Mouse (Mus musculus) heart, embryonic 13.5 days (tissue): Measurements from ENCODE around the gene Usp29. TPM values are rescaled to one million over a fixed set of nuclear protein-coding genes. Genes with fewer than 3 reads are reported as not detected.

Source experiments
- ATAC-seq: fragments of 200-750 bp; cut with Nextera tagmentation; 2 replicates; pipeline ENCODE4 v1.8.0; 2017; ENCODE audit warnings: moderate TSS enrichment; ENCODE audit not compliant: insufficient number of reproducible peaks, low FRiP score, low TSS enrichment; ENCODE audit errors: extremely low read depth
- H3K27ac ChIP-seq: fragments of 300-500 bp; sonication (generic); replicated peaks from 2 replicates; pipeline ENCODE4 v1.5.1; 2015; ENCODE audit warnings: moderate library complexity, mild to moderate bottlenecking, inconsistent platforms
- H3K27me3 ChIP-seq: fragments of 300-500 bp; sonication (generic); replicated peaks from 2 replicates; pipeline ENCODE4 v1.6.1; 2015; ENCODE audit warnings: mild to moderate bottlenecking, inconsistent platforms
- H3K36me3 ChIP-seq: fragments of 300-500 bp; sonication (generic); 2 replicates; pipeline ENCODE4 v1.6.1; 2015; ENCODE audit warnings: mild to moderate bottlenecking, inconsistent platforms
- H3K4me1 ChIP-seq: fragments of 300-500 bp; sonication (generic); 2 replicates; pipeline ENCODE4 v1.6.1; 2015; ENCODE audit warnings: inconsistent platforms
- H3K4me2 ChIP-seq: fragments of 300-500 bp; sonication (generic); 2 replicates; pipeline ENCODE4 v1.6.1; 2015; ENCODE audit warnings: inconsistent platforms, mild to moderate bottlenecking, moderate library complexity
- H3K4me3 ChIP-seq: fragments of 300-500 bp; sonication (generic); 2 replicates; pipeline ENCODE4 v1.5.1; 2015; ENCODE audit warnings: moderate library complexity, mild to moderate bottlenecking, inconsistent platforms
- H3K9ac ChIP-seq: fragments of 300-500 bp; sonication (generic); 2 replicates; pipeline ENCODE4 v1.6.1; 2015; ENCODE audit warnings: inconsistent platforms, mild to moderate bottlenecking, moderate library complexity
- H3K9me3 ChIP-seq: fragments of 300-500 bp; sonication (generic); 2 replicates; pipeline ENCODE4 v1.6.1; 2016; ENCODE audit warnings: inconsistent platforms
- WGBS: fragments of 180-500 bp; shearing (Covaris S2); methylation state at CpG from one replicate; pipeline ENCODE4 v1.1.7; 2015; ENCODE audit warnings: mixed read lengths; 5-methylcytosine and 5-hydroxymethylcytosine counted together
- polyA plus RNA-seq: library from polyadenylated mRNA; unstranded; fragments of >200 nt; fragmentation: Nextera tagmentation; extraction: Ambion mirVana; gene quantifications from 2 replicates; pipeline ENCODE4 v1.2.1, GENCODE M21; 2015

Usp29 gene
- 7.4 and 7.8 TPM in 2 replicates for polyA plus RNA-seq

DNA sequence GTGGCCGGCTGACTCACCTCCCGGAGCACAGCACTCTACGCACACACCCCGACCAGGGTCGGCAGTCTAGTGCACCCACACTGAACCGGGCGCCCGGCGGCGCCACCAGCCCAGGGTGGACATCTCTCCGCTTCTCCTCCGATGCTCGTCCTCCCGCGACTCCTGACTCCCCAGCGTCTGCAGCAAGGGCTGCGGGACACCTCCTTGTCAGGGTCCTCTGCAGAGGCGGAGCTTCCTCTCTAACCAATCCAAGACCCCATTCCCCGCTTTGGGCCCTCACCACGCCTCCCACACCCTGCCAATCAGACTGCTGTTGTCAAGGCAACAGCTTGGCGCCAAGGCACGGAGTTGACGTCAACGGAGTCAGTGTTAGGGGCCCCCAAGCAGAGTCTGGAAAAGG, at the start of gene Usp29, which contains the start of gene Peg3:
Usp29 (plus strand) TSS at position 338 of the 400 bp plus-strand sequence.
Peg3 (minus strand) TSS at position 191 of the 400 bp plus-strand sequence.
- WGBS: 39% methylated on average over 24 of the region's 24 CpGs

DNA sequence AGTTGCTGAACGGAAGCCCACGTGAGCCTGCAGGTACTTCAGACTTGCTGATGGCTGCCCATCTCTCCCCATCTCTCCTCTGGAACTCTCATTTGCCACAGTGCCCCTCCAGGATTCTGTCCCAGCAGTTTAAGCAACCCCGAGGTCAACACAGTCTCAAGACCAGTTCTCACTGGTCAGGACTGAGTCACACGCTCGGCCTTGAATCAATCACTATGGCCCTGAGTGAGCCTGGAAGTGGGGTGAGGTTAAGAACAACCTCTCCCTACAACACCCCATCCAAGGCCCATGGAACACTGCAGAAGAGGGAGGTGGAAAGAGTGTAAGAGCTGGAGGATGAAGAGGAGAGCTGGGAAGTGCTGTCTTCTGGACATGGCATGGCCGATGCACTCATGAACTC, 44.9 kb upstream of the Usp29 start:
- H3K27ac ChIP-seq: no peak overlapping the region
- no peak for ATAC-seq
- peaks cover 64% of the 10 kb centered on the region for H3K36me3 ChIP-seq
- no peak overlapping the region for H3K4me3 ChIP-seq
- H3K4me2 ChIP-seq: no peak overlapping the region
- WGBS: 81% methylated on average over 6 of the region's 6 CpGs
- no peaks in the 10 kb centered on the region for H3K9me3 ChIP-seq
- no peaks in the 10 kb centered on the region for H3K4me1 ChIP-seq
- H3K9ac ChIP-seq: no peak overlapping the region
- H3K27me3 ChIP-seq: no peaks in the 10 kb centered on the region

More for the DNA sequence above, at the start of gene Usp29, which contains the start of gene Peg3:
- Histone ChIP-seq H3K27ac (peak within 1 kb of the TSS; percentile 94), H3K9me3 (peaks cover 26% of the 10 kb centered on the region), H3K9ac (peak within 1 kb of the TSS; percentile 88), H3K4me1 (0 out of 2 replicates have a peak, but pooled peaks cover 8% of the 10 kb centered on the region), H3K27me3 (no peaks in the 10 kb centered on the region), H3K36me3 (peaks cover 13% of the 10 kb centered on the region), H3K4me2 (peak within 1 kb of the TSS; percentile 68), H3K4me3 (peak within 1 kb of the TSS; percentile 76)
- ATAC-seq: peak; percentile 25; the same call in 1 of the 2 replicates

DNA sequence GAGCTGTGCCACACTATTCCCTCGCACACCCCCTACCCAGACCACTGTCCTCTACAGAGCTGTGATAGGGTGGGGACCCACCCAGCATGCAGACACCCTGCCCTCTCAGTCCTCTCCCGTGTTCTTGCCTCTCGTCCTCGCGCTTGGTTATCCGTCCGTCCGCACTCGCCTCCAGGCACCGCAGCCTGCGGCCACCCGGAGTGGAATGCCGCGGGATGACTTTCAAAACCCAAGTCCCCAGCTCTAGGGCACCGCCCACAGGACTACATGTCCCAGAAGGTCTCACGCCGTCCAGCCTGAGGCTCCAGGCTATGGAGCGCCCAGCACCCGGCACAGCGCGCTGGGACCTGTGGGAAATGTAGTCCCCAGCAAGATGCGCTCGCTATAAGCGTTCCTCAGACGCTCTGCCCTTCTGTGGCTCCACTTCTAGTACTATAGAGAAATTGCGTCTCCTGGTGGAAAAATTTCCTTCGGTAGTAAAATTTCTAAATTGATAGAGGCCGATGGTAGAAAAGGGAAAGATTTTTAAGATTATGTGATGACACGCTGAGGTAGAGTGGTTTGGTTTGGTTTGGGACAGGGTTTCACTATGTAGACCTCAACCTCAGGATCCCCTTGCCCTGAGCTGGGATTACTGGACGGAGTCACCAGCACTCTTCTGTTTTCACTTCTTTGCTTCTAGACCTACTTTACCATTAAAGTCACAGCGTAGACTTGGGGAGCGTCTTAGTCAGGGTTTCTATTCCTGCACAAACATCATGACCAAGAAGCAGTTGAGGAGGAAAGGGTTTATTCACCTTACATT, 33.9 kb upstream of the Usp29 start, which contains the start of gene Zim1:
Zim1 (minus strand) TSS at position 210 of the 805 bp plus-strand sequence.
- no peaks in the 10 kb centered on the region for H3K27me3 ChIP-seq
- H3K4me1 ChIP-seq: peaks cover 14% of the 10 kb centered on the region; the same call in 1 of the 2 replicates
- peak within 1 kb of the TSS; percentile 82 for H3K9ac ChIP-seq
- WGBS: 9% methylated on average over 32 of the region's 32 CpGs
- peak; percentile 95 for ATAC-seq
- no peaks in the 10 kb centered on the region for H3K36me3 ChIP-seq
- peak within 1 kb of the TSS; percentile 77 for H3K4me2 ChIP-seq
- peak within 1 kb of the TSS; percentile 4 for H3K27ac ChIP-seq
- H3K9me3 ChIP-seq: no peaks in the 10 kb centered on the region
- peak within 1 kb of the TSS; percentile 62 for H3K4me3 ChIP-seq

DNA sequence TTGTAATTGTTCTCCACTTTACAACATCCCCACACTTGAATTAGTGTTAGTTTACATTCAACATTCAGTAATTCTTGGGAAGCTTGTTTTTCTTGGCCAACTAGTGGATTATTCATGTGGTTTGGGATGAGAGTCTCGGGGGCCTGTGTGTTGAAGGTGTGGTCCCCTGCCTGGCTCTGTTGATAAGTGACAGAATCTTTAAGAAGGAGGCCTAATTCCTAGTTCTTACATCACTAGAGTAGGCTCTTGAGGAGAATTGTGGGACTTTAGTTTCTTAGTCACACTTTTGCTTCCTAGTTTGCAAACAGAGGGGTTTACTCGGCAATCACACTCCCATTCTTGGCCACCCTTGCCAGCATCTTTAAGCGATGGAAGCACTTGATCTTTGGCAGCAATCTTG, 31.1 kb upstream of the Usp29 start:
- Histone ChIP-seq H3K9ac (no peak overlapping the region), H3K36me3 (peaks cover 9% of the 10 kb centered on the region), H3K4me3 (no peak overlapping the region), H3K4me2 (no peak overlapping the region), H3K27ac (no peak overlapping the region), H3K27me3 (no peaks in the 10 kb centered on the region), H3K9me3 (no peaks in the 10 kb centered on the region), H3K4me1 (no peaks in the 10 kb centered on the region)
- ATAC-seq: no peak
- 68% methylated on average over 3 of the region's 3 CpGs for WGBS

DNA sequence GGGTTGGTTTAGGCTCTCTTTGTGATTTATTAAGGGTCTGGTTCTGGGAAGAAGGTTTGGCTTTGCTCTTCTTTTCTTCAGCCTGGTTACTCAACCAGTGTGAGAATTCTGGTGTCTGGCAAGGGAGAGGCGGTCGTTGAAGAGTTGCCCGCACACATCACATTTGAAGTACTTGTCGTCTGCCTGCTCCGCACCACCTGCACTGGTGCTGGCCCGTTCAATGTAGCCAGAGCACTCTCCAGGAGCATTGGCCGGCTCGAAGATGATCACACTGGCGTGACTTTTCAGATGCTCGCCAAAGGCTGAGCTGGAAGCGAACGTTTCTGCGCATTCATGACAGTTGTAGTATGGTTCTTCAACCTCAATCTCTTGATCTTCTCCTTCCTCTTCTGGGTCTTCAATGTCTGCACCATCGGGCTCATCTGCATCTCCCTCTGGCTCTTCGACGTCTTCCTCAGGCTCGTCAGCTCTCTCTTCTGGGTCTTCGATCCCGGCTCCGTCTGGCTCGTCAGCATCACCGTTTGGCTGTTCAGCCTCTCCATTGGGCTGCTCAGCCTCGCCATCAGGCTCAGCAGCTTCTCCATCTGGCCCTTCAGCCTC, 22.9 kb upstream of the Usp29 start:
- Histone ChIP-seq H3K4me3 (no peak overlapping the region), H3K36me3 (peaks cover 85% of the 10 kb centered on the region), H3K27ac (no peak overlapping the region), H3K27me3 (no peaks in the 10 kb centered on the region), H3K4me1 (no peaks in the 10 kb centered on the region), H3K4me2 (no peak overlapping the region), H3K9ac (no peak overlapping the region), H3K9me3 (0 out of 2 replicates have a peak, but pooled peaks cover 3% of the 10 kb centered on the region)
- no peak for ATAC-seq
- 89% methylated on average over 23 of the region's 23 CpGs for WGBS

DNA sequence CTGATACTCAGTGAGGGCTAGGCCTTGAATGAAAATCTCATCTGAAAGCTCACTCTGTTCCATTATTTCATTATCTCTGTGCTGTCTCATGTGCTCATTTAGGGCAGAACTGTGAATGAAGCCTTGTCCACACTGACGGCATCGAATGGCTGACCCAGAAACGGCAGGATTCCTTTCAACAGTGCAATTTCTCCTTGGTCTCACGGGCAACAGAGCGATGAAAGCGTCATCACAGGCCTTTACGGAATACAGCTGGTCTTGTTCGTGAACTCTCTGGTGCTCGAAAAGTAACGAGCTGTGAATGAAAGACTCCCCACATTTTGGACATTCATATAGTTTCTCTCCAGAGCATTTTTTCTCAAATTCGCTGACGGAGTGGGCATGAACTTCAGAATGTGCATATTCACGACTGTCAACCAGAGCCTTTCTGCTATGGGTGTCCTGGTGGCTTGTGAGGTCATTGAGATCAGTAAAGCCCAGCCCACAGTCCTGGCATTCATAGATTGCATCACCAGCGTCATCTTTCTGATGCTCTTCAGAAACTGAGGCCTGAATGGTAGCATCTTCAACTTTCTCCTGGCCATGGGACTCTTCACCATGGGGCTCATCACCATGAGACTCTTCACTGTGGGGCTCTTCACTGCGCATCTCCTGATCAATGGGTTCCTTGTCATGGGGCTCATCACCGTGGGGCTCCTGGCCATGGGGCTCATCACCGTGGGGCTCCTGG, 21.8 kb upstream of the Usp29 start:
- 0 out of 2 replicates have a peak, but pooled peaks cover 3% of the 10 kb centered on the region for H3K9me3 ChIP-seq
- H3K36me3 ChIP-seq: peaks cover 93% of the 10 kb centered on the region
- no peak overlapping the region for H3K4me2 ChIP-seq
- WGBS: 73% methylated on average over 17 of the region's 17 CpGs
- H3K27me3 ChIP-seq: no peaks in the 10 kb centered on the region
- no peaks in the 10 kb centered on the region for H3K4me1 ChIP-seq
- no peak for ATAC-seq
- H3K9ac ChIP-seq: no peak overlapping the region
- no peak overlapping the region for H3K4me3 ChIP-seq
- H3K27ac ChIP-seq: no peak overlapping the region

DNA sequence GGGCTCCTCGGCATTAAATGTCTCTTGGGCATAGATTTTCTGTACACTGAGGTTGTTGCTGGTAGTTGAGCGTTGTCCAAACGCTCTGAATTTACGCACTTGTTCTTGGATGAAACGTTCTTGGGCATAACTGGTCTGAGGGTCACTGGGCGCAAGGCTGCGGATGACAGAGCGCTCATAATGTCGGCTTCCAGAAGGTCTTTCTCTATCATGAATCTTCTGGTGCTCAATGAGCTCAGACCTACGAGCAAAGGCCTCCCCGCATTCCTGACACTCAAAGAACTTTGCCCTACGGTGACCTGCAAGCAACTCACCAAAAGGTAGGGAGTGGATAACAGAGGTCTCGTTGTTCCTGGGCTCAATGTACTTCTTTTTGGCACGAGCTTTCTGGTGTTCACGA, 21.0 kb upstream of the Usp29 start:
- Histone ChIP-seq H3K9me3 (0 out of 2 replicates have a peak, but pooled peaks cover 3% of the 10 kb centered on the region), H3K9ac (no peak overlapping the region), H3K27me3 (no peaks in the 10 kb centered on the region), H3K4me3 (no peak overlapping the region), H3K4me2 (no peak overlapping the region), H3K36me3 (peaks cover 95% of the 10 kb centered on the region), H3K27ac (no peak overlapping the region), H3K4me1 (no peaks in the 10 kb centered on the region)
- 87% methylated on average over 15 of the region's 15 CpGs for WGBS
- ATAC-seq: no peak

DNA sequence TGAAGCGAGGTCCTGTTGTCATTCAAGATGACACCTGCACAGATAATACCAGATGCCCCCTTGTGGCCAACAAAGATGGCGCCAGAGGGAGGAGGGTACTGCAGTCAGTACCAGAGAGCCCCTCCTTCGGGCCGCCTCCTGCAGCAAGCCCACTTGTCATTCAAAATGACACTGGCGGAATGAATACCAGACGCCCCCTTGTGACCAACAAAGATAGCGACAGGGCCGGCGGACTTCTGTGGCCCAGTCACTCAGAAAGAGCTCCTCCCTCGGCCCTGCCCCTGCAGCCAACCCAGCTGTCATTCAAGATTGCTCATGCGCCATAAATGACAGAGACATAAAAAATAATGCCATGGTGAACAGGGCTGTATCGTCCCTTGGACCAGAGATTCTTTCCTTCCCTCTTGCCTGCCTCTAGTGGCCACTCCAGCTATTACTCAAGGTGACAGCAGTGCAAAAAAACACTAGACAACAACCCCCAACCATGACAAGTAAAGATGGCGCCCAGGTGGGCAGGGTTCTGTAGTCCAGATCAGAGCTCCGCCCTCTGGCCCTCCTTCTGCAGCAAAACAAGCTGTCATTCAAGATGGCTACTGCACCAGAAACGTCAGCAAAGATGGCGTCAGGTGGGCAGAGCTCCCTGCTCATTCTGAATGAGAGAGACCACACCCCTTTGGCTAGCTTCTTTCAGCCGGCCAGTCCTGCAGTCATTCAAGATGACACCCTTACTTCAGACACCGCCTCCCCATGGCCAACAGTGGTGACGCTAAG, 2.8 kb upstream of the Usp29 start:
- peak overlapping the region; percentile 66 for H3K4me2 ChIP-seq
- H3K9ac ChIP-seq: peak overlapping the region; percentile 62; the same call in 1 of the 2 replicates
- H3K9me3 ChIP-seq: peaks cover 26% of the 10 kb centered on the region
- 0 out of 2 replicates have a peak, but pooled peaks cover 7% of the 10 kb centered on the region for H3K4me1 ChIP-seq
- H3K27me3 ChIP-seq: no peaks in the 10 kb centered on the region
- peak overlapping the region; percentile 76 for H3K4me3 ChIP-seq
- ATAC-seq: peak; percentile 21; the same call in 1 of the 2 replicates
- H3K36me3 ChIP-seq: peaks cover 40% of the 10 kb centered on the region
- H3K27ac ChIP-seq: peak overlapping the region; percentile 93
- WGBS: 55% methylated on average over 19 of the region's 19 CpGs

DNA sequence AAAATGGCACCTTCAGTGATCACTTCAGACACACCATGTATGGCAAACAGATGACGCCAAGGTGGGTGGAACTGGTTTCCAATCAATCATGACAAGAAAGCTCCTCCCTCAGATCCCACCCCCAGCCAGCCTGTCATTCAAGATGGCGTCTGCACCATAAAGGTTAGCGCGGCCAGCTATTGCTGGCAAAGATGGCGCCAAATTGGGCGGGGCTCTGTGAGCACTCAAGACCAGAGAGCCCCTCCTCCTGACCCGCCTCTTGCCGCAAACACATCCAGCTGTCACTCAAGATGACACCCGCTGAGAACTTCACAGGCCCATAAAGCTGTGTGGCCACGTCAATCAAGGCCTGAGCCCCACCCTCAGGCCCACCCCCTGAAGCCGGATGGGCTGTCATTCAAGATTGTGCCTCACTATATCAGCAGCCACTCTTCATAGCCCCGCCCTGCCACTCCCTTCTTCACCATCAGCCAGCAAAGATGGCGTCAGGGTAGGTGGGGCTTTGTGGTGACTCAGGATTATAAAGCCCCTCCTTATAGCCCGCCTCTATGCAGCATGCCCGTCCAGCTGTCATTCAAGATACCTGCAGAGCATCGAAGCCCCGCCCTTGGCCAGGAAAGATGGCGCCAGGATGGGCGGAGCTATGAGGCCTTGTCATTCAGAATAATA, 2.0 kb upstream of the Usp29 start:
- peak overlapping the region; percentile 68 for H3K4me2 ChIP-seq
- ATAC-seq: peak; percentile 76
- peak overlapping the region; percentile 76 for H3K4me3 ChIP-seq
- peaks cover 26% of the 10 kb centered on the region for H3K9me3 ChIP-seq
- peak overlapping the region; percentile 94 for H3K27ac ChIP-seq
- H3K36me3 ChIP-seq: peaks cover 31% of the 10 kb centered on the region
- H3K27me3 ChIP-seq: no peaks in the 10 kb centered on the region
- H3K4me1 ChIP-seq: 0 out of 2 replicates have a peak, but pooled peaks cover 8% of the 10 kb centered on the region
- peak overlapping the region; percentile 62; the same call in 1 of the 2 replicates for H3K9ac ChIP-seq
- 44% methylated on average over 19 of the region's 19 CpGs for WGBS
